Mouse (Mus musculus) cortical plate, adult 2 months (tissue): ENCODE measurements around the gene Cog5. TPM values are rescaled to one million over a fixed set of nuclear protein-coding genes. Genes with fewer than 3 reads are reported as not detected.

ENCODE experiments used
- H3K27ac ChIP-seq: fragments of 200-500 bp; 2 replicates; pipeline ENCODE4 v1.5.1; 2012; ENCODE audit warnings: low read length, control low read depth, inconsistent platforms; ENCODE audit not compliant: insufficient read depth
- H3K4me1 ChIP-seq: fragments of 200-500 bp; 2 replicates; pipeline ENCODE4 v1.6.1; 2011; ENCODE audit warnings: low read length; ENCODE audit not compliant: control insufficient read depth, insufficient read depth
- H3K4me3 ChIP-seq: fragments of 200-500 bp; 2 replicates; pipeline ENCODE4 v1.5.1; 2011; ENCODE audit warnings: mild to moderate bottlenecking, low read length, control low read depth; ENCODE audit not compliant: insufficient read depth
- CTCF ChIP-seq: fragments of 200-500 bp; IDR thresholded peaks from 2 replicates; pipeline ENCODE4 v1.5.1; 2011; ENCODE audit warnings: mild to moderate bottlenecking, control low read depth, low read length; ENCODE audit not compliant: insufficient read depth; ENCODE audit errors: extremely low read depth
- POLR2A ChIP-seq: fragments of 200-500 bp; IDR thresholded peaks from 2 replicates; pipeline ENCODE4 v1.6.1; 2011; ENCODE audit warnings: mild to moderate bottlenecking, low read length, control low read depth; ENCODE audit not compliant: insufficient read depth; ENCODE audit errors: extremely low read depth
- polyA plus RNA-seq: library from polyadenylated mRNA; depleted of rRNA; stranded (reverse); fragments of >200 nt; gene quantifications from 2 replicates; pipeline ENCODE4 v1.2.3, GENCODE M21; 2012

Cog5 gene
- polyA plus RNA-seq, 1 experiment: 30.1 TPM

DNA sequence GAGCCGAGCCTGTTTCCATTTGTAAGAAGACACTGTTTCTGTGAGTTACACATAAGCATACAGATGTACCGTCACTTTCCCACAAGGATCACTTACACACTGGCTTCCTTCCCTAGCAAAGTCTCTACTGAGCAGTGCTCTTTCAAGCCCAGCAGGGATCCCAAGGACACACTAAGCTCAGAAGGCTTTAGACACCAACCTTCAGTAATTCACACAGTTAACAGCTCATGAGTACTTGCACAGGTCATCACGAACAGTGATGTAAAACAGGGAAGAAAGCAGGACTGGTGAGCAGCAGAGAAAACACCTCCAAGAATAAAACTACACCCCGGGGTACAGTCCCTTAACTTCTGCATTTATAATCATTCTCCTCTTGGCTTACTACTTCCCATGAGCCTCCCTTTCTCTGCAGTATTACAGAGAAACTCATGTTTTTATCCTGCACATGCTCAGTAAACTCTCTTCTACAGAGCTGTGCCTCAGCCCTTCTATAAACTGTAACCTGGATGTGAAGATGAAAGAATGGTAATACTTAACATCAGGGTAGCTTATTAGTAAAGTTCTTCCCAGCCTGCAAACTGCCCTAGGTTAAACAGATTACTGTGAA, 283.8 kb downstream of the Cog5 start:
- no peak overlapping the region for H3K27ac ChIP-seq
- H3K4me3 ChIP-seq: no peak overlapping the region
- TF ChIP-seq CTCF (no peak), POLR2A (no peak)
- H3K4me1 ChIP-seq: no peaks in the 10 kb centered on the region

DNA sequence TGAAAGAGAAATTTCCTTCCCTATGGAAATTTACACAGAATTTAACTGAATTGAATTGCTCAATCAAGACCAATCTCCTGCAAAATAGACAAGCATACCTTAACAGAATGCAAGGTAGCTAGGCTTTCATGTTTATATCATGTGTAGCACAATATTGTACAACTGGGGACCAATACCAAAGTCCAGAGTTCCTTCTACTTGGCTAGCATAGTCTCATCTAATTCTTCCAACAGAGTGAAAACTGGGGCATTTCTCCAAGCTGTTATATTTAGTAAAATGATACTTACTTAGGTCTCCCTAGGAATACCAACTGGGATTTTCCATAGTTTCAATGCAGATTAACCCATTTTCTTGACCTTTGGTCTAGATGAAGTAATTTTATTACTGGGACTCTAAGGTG, 284.4 kb downstream of the Cog5 start:
- no peak overlapping the region for H3K27ac ChIP-seq
- TF ChIP-seq POLR2A: no peak
- no peak for TF ChIP-seq CTCF
- no peaks in the 10 kb centered on the region; the same call in 1 of the 2 replicates for H3K4me1 ChIP-seq
- no peak overlapping the region for H3K4me3 ChIP-seq

DNA sequence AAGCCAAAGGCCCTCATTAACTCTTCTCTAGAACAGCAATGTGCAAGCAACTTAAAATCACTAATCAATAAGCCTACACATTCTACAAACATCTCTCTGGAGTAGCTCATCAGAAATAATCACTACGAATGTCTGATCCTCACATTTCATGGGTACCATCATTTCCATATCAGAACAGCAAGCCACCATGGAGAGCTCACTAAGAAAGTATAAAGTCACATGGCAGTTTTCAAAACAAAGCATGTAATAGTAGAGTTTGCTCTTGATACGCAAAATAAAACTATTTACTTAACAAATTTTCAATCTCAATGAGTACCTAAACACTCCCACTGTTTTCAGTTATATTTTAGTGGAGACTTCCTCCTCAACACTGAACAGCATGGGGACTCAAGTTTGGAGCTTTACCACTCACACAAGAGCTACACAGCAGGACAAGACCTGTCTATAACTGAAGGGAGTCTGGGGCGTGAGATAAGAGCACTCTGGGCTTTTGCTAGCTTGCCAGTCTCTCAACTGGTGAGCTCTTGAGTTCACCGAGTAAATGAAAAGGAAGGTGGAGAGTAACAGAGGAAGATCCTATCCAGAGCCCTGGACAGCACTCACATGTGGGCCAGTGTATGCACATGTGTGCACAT, 288.5 kb downstream of the Cog5 start:
- Histone ChIP-seq H3K4me1 (no peaks in the 10 kb centered on the region; the same call in 1 of the 2 replicates), H3K4me3 (no peak overlapping the region), H3K27ac (no peak overlapping the region)
- TF ChIP-seq POLR2A (no peak), CTCF (no peak)

DNA sequence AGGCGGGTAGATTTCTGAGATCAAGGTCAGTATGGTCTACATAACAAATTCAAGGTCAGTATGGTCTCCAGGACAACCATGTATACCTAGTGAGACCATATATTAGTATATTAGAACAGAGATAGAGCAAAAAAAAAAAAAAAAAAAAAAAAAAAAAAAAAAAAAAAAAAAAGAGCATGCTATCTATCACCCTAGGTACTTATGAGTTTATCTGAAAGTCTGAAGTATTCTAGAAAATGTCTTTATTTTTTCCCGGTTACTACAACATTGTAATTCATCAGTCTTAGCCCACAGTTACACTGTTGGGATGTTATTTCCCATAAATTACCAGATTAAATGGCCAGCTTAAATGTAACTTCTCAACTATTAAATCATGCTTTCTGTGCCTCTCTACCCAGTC, 289.7 kb downstream of the Cog5 start:
- Histone ChIP-seq H3K4me1 (no peaks in the 10 kb centered on the region; the same call in 1 of the 2 replicates), H3K4me3 (no peak overlapping the region), H3K27ac (no peak overlapping the region)
- TF ChIP-seq POLR2A (no peak), CTCF (no peak)

DNA sequence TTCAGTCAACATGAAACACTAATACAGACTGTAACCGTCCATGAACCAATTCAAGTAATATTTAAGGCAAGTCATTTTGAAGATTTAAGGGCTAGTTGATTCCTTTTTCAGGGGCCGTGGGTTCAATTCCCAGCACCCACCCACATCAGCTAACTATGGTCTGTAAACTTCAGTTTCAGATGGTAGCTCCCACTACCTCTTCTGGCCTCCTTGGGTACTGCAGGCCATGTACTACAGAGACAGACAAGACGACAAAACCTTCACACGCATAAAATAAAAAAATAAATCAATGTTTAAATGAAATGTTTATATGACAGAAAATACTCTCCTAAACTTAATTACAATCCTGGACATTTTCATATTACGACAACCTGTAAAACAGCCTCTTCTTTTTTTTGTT, 292.8 kb downstream of the Cog5 start:
- Histone ChIP-seq H3K27ac (no peak overlapping the region), H3K4me1 (no peaks in the 10 kb centered on the region; the same call in 1 of the 2 replicates), H3K4me3 (no peak overlapping the region)
- TF ChIP-seq CTCF (peak; percentile 22; the same call in 1 of the 2 replicates), POLR2A (no peak)

DNA sequence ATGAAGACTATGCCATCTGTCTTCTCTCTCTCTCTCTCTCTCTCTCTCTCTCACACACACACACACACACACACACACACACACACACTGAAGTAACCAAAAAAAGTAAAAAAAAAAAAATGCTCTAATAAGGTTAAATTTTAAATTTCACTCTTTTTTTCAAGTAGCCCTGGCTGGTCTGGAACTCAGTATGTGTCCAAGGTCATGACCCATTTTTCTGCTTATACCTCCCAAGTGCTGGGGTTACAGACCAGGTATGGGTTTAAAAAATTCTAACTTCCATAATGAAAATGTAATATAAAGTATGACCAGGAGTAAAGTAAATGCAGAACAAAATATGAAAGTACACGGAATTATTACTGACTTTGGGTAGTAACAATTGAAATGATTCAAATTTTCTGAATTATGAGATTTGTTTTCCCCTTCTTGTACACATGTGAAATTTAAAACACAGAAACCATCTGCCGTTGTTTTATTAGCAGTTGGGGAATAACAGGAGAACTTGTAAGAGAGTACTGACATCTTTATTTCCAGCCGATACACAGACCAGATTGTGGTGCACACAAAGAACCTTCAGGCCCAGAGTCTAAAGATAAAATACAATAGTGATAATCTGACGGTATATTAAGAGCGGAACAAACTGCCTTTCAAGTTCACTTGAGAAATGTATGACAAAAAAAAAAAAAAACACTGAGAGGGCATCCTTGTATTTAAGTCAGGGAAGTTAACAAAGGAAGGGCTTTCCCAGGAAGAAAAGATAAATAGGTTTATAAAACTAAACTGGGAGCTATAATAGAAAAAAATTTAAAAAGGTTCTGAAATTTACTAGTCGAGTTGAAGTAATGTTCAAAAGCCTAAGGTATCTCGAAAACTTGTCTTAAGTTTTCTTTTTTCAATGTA, 293.7 kb downstream of the Cog5 start:
- TF ChIP-seq CTCF (no peak), POLR2A (no peak)
- no peak overlapping the region for H3K27ac ChIP-seq
- H3K4me1 ChIP-seq: no peaks in the 10 kb centered on the region; the same call in 1 of the 2 replicates
- peak overlapping the region; percentile 35; the same call in 1 of the 2 replicates for H3K4me3 ChIP-seq

DNA sequence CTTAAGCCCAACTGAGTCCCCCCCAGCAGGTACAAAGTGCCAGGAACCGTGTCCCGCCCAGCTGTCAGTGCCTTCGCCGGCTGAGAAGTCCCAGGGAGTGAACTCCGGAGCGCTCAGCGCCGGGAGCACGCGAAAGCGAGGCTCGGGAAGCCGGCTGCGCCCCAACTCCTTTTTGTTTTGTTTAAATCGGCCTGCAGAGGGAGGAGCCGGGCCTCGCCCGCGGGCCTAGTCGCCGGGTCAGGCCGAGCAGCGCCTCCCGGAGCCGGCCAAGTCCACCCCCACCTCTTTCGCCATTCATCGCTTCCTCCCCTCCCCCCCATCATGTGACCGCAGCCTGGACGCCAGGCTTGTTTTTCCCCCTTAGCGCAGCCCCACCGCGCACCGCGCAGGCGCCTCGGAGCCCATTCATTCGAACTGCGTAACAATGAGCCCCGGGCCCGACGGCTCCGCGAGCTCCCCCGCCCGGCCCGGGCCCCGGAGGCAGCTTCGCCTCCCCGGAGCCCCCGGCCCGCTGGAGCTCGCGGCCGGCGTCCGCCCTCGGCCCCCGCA, 294.6 kb downstream of the Cog5 start:
- H3K4me3 ChIP-seq: peak overlapping the region; percentile 35
- TF ChIP-seq POLR2A: 0 out of 2 replicates have a peak, but pooled peaks have one; percentile 34
- no peak for TF ChIP-seq CTCF
- no peaks in the 10 kb centered on the region for H3K4me1 ChIP-seq
- H3K27ac ChIP-seq: peak overlapping the region; percentile 7; the same call in 1 of the 2 replicates

DNA sequence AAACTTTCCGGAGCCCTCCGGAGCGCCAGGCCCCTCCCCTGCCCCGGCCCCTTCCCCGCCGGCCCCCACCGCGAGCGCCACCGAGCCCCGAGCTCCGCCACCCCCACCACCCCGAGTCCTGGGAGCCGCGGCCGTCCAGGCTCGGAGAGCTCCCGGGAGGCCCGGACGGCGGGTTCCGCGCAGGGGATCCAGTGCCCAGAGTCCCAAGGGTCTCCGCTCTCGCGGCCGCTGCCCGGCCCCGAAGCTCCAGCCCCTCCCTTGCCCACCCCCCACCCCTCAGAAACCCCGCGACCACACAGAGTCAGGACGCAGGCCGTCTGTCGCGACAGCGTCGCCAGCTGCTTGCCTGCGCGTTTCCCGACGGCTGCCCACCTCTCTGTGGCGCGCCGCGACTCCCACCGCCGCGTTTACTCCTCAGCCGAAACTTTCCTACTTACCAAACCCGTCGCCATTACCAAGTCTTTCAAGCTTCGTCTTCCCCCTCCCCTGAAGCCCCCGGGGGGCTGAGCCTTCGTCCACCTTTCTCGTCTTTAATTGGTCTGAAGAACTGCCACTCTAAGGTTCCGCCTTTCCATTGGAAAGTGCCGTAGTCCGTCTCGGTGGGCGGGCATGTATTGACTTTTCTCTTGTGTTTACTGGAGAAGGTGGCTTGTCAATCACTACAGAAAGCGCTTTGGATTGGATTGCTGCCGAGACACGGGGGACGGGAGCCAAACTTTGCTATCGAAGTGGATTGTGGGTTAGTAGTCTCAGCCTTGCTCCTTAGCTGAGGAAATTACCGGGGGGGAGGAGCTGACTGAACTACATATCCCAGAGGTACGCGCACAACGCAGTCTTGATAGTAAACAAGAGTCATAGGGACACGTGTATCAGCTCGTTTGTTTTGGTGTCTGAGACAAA, 295.3 kb downstream of the Cog5 start, which contains the start of gene Hbp1:
TSS of gene Hbp1 (minus strand) at position 777 of the 900 bp plus-strand sequence.
- Histone ChIP-seq H3K27ac (peak within 1 kb of the TSS; percentile 36), H3K4me3 (peak within 1 kb of the TSS; percentile 38), H3K4me1 (no peaks in the 10 kb centered on the region)
- TF ChIP-seq POLR2A (peak; percentile 70), CTCF (no peak)
